Mouse (Mus musculus) megakaryocyte, adult 5-6 weeks (primary cell): ENCODE measurements around the gene Cacng3. TPM values are rescaled to one million over a fixed set of nuclear protein-coding genes. Genes with fewer than 3 reads are reported as not detected.

Source experiments
- ATAC-seq: 2 replicates; pipeline ENCODE4 v1.8.0; 2016; ENCODE audit warnings: mild to moderate bottlenecking, inconsistent platforms; ENCODE audit not compliant: poor library complexity, severe bottlenecking
- total RNA-seq, 2 experiments: library from RNA; stranded (forward) in 1 of 2; stranded (reverse) in 1 of 2; fragments of 153-499, 151-499 nt in 1 of 2; fragments of 221-1000, 200-1000 nt in 1 of 2; gene quantifications; 2 replicates each; pipeline versions ENCODE4 v1.2.3 to v1.2.4; 2015 to 2017

Cacng3 gene
- total RNA-seq, 2 experiments from 2014 or later = not detected

- no peak for ATAC-seq
These were observed 46.0 kb downstream of the Cacng3 start for GRCm38 (mm10) chr7:122716299-122716698.

- no peak for ATAC-seq
These were observed 48.2 kb downstream of the Cacng3 start for GRCm38 (mm10) chr7:122718540-122718939.

GRCm38 (mm10) chr7:122723358-122723876 lies 53.1 kb downstream of the Cacng3 start:
- no peak for ATAC-seq

- ATAC-seq = no peak
These were observed 56.1 kb downstream of the Cacng3 start for GRCm38 (mm10) chr7:122726376-122726775.

- ATAC-seq = no peak
These were observed 57.9 kb downstream of the Cacng3 start for GRCm38 (mm10) chr7:122728186-122728585.

GRCm38 (mm10) chr7:122728846-122729245 lies 58.6 kb downstream of the Cacng3 start:
- ATAC-seq = no peak

- ATAC-seq = no peak
These were observed 65.0 kb downstream of the Cacng3 start for GRCm38 (mm10) chr7:122735323-122735722.

- ATAC-seq = no peak
These were observed 68.2 kb downstream of the Cacng3 start for GRCm38 (mm10) chr7:122738541-122738940.

- no peak for ATAC-seq
These were observed 70.4 kb downstream of the Cacng3 start for GRCm38 (mm10) chr7:122740663-122741062.

GRCm38 (mm10) chr7:122755920-122756603 lies 85.8 kb downstream of the Cacng3 start:
- ATAC-seq = no peak

- ATAC-seq = no peak
These were observed 88.4 kb downstream of the Cacng3 start for GRCm38 (mm10) chr7:122758645-122759044.

- no peak for ATAC-seq
These were observed 94.2 kb downstream of the Cacng3 start for GRCm38 (mm10) chr7:122764506-122764905.

- no peak for ATAC-seq
These were observed 98.2 kb downstream of the Cacng3 start for GRCm38 (mm10) chr7:122768292-122769020.

GRCm38 (mm10) chr7:122779601-122780000 lies 109.3 kb downstream of the Cacng3 start:
- no peak for ATAC-seq

- no peak for ATAC-seq
These were observed 119.6 kb downstream of the Cacng3 start for GRCm38 (mm10) chr7:122789929-122790328.

GRCm38 (mm10) chr7:122793655-122794346 lies 123.5 kb downstream of the Cacng3 start:
- no peak for ATAC-seq

- ATAC-seq = no peak
These were observed 124.8 kb downstream of the Cacng3 start for GRCm38 (mm10) chr7:122795140-122795539.

- ATAC-seq = no peak
These were observed 130.5 kb downstream of the Cacng3 start for GRCm38 (mm10) chr7:122800821-122801220.

- ATAC-seq = no peak
These were observed 133.7 kb downstream of the Cacng3 start for GRCm38 (mm10) chr7:122803839-122804496.

- ATAC-seq = no peak
These were observed 136.2 kb downstream of the Cacng3 start for GRCm38 (mm10) chr7:122806531-122806930.

- 0 out of 2 replicates have a peak, but pooled peaks have one; percentile 27 for ATAC-seq
These were observed 143.4 kb downstream of the Cacng3 start for GRCm38 (mm10) chr7:122813724-122814123.
